Mouse (Mus musculus) megakaryocyte progenitor cell, adult 5-6 weeks (primary cell): Measurements from ENCODE around the gene Gal. TPM values are rescaled to one million over a fixed set of nuclear protein-coding genes. Genes with fewer than 3 reads are reported as not detected.
A peak's percentile ranks its signal among the peaks of the same experiment; 100 is the strongest.

Experiments
- ATAC-seq: replicated peaks from 2 replicates; pipeline ENCODE4 v1.8.0; 2016; ENCODE audit warnings: mild to moderate bottlenecking, moderate TSS enrichment, inconsistent platforms; ENCODE audit not compliant: poor library complexity
- total RNA-seq, 2 experiments: library from RNA; stranded (forward) in 1 of 2; stranded (reverse) in 1 of 2; fragments of 157-497, 149-512 nt in 1 of 2; fragments of 200-1000 nt in 1 of 2; gene quantifications; 2 replicates each; pipeline versions ENCODE4 v1.2.3 to v1.2.4; 2015 to 2017

Gal gene
- total RNA-seq (2015) (0.22 TPM in 1 of 2 replicates, not detected in the other), total RNA-seq (2017) (not detected in 2 replicates)

DNA sequence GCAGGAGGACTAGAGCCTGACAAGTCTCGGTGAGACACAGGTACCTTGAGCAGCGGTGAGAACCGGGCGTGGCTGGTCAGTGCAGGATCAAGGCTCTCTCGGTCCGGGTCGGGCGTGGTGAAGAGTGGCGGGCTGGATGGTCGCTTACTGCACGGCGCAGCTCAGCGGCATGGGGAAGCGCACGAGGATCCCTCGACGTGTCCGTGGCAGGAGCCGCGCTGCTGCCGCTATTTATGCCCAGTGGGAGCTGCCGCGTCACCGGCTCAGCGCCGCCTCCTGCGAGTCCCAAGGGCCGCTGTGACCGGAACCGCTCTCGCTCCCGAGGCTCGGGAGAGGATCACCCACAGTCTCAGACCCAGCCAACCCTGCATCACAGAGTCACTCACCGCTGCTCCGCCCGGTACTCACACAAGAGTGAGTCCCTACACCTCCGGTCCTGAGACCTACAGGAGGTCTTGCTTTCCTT lies at the start of gene Gal:
Gal (minus strand) TSS at position 277 of the 466 bp plus-strand sequence.
- ATAC-seq = peak; percentile 77

DNA sequence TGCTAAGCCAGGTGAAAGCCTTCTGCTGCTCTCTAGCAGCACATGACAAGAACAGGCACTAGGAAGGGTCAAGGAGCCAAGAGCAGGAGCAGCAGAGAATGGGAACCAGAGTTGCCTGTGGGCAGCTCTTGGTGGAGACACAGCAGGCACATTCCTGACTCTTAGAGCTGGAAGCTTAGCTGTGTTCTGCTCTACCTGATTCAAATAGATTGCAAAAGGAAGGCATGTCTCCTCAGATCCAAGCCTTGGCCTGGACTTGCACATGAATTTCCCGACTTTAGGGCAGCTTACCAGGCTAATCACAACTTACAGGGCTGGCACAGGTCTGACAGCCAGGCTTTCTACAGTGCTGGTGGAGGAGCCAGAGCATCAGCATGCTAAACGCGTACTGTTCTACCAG lies 45.6 kb upstream of the Gal start:
- no peak for ATAC-seq

DNA sequence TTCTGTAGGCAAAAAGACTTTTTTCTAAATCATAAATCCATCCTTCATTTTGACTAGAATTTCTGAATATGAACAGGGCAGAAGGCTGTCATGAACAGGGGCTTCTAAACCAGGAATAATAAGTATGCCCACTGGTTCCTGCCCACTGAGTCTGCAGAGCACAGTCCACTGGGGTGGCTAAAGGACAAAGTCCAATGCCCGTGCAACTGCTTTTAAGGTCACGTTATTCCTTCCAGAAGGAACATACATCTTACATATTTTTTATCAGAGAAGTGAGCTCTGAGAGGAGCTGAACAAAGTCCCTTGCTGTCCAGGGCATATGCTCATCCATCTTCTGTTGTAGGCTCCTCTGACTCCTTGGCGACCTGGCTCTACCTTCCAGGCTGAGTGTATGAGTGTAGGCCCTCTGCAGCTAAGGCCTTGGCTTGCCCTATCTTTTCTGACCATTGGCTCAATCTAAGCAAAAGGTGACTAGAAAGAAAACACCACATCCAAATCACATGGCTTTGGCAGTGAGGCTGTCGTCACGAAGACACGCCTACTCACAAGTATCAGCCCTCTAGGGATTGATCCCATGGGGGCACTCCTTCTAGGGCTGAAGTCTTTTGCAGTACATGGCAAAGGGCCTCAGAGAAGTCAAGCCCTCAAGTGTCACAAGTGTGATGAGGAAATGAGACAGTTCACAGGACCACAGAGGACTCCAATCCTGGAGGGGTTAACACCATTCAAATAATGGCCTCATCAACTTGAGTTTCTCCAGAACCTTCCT lies 44.2 kb upstream of the Gal start:
- ATAC-seq = no peak

DNA sequence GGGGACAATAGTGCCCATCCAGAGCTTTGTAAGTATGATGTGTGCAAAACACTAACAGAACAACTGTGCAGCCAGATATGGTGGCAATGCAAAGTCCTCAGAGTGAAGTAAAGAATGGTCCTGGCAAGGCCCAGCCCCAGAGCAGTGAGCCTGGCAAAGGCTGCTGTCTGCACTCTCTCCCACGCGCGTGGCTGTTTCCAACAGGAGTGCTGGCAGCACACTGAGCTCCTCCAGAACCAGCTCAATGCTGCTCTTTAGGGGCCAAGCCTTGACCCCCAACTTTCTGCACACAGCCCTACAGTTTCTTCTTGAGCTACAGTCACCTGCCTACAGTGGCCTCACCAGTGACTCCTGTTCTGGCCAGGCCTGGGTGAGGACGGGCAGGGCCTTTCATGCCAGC lies 43.4 kb upstream of the Gal start:
- ATAC-seq = no peak

GRCm38 (mm10) chr19:3451649-3452048 lies 37.3 kb upstream of the Gal start:
- peak; percentile 47 for ATAC-seq

DNA sequence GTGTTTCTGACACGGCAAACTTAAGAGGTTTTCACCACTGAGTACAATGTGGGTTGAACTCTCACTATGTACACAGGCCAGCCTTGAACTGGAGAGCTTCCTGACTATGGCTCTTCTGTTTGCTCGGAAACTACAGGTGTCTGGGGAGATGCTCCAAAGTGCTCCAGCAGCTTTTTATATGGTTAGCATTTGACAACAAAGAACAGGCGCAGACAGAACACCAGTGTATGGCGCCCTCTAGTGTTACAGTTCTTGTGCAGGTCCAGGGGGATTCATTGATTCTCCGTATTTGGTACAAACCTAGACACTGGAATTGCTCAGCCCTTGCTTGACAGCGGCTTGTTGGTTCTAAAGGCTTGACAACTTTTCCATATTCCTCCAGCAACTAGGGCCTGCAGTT lies 36.8 kb upstream of the Gal start:
- ATAC-seq = peak; percentile 79

DNA sequence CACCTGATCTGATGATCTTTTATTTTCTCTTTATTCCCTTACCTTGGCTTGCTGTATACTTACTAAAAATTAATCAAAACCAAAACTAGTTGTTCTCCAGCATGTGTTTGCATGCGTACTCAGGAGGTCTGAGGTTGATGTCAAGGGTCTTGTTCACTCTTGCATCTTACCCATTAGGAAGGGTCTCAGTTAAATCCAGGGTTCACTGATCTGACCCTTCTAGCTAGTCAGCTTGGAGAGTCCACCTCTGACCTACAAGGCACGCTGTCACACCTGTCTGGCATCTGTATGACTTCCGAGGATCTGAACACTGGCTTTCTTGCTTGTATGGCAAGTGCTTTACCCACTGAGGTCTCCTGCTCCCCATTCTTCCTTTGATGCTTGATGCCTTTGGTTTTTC lies 36.4 kb upstream of the Gal start:
- ATAC-seq = no peak

DNA sequence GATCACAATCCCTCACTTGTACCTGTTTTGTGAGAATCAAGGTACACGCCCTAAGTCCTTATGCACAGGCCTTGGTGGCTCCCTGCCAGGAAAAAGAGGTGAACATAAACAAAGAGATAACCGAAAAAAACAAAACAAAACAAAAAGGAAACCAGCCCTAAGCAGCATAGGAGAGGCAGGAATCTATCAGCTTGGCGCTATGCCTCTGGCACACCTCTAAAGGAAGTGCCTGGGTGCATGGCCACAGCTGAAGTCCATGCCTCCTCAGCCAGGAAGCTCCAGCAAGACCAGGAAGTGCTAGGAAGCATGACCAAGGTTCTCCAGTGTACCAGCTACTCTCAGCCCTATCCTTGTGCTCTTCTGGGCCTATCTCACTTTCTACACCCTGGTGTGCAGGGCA lies 34.9 kb upstream of the Gal start:
- no peak for ATAC-seq

- ATAC-seq = no peak
These were observed 33.0 kb upstream of the Gal start for GRCm38 (mm10) chr19:3447348-3447747.

- no peak; the same call in 1 of the 2 replicates for ATAC-seq
These were observed 26.7 kb upstream of the Gal start for GRCm38 (mm10) chr19:3441092-3441491.

- no peak for ATAC-seq
These were observed 26.3 kb upstream of the Gal start for GRCm38 (mm10) chr19:3440667-3441066.

DNA sequence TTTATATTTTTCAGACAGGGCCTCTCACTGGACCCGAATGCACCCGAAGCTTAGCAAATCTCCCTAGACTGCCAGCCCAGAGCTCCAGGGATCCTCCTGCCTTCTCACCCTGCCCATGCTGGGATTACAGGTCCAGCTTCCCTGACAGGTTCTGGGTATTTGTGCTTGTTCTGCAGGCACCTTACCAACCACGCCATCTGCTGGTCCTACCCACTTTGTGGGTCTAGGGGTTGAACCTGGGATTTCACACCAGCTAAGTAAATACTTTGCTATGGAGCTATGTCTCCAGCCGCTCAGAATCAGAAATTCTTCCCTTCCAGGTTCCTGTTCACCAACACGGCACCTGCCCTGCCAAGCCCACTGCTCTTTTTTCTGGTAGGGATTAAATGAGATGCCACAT lies 23.6 kb upstream of the Gal start:
- ATAC-seq = no peak

DNA sequence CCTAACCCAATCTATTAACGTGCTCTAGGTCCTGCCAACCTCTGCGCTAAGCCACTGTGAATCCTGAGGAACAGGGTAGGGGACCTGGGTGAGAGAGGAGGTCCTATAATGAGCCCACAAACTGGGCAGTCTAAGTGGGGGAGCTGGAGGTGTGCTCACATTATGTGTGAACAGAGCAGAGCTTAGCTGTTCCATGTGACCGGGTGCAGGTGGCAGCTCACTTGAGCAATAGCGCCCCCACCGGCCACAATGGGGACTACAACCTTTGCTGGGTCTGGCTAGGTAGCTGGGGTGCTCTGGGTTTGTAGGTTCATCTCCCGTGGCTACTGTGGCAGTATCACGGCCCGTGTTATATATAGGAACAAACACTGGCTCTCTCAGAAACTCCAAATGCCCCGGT lies 22.5 kb upstream of the Gal start:
- ATAC-seq = peak; percentile 83

GRCm38 (mm10) chr19:3435824-3436223 lies 21.5 kb upstream of the Gal start:
- no peak for ATAC-seq

- no peak for ATAC-seq
These were observed 20.3 kb upstream of the Gal start for GRCm38 (mm10) chr19:3434641-3435040.

GRCm38 (mm10) chr19:3434124-3434523 lies 19.8 kb upstream of the Gal start:
- ATAC-seq = peak; percentile 18; the same call in 1 of the 2 replicates

DNA sequence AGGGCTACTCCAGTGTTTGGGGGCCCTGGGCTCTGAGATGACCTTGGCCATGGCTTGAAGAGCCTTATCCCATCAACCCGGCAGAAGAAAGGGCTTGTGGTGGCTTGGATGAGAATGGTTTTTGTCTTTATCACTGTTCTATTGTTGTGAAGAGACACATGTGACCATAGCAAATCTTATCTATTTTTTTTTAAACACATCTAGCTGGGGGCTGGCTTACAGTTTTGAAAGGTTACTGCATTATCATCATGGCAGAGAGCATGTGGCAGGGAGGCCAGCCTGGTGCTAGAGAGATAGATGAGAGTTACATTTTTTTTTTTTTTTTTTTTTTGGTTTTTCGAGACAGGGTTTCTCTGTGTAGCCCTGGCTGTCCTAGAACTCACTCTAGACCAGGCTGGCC lies 17.6 kb upstream of the Gal start:
- 0 out of 2 replicates have a peak, but pooled peaks have one; percentile 24 for ATAC-seq

GRCm38 (mm10) chr19:3431066-3431465 lies 16.7 kb upstream of the Gal start:
- no peak for ATAC-seq

- ATAC-seq = no peak
These were observed 14.9 kb upstream of the Gal start for GRCm38 (mm10) chr19:3429156-3429816.

DNA sequence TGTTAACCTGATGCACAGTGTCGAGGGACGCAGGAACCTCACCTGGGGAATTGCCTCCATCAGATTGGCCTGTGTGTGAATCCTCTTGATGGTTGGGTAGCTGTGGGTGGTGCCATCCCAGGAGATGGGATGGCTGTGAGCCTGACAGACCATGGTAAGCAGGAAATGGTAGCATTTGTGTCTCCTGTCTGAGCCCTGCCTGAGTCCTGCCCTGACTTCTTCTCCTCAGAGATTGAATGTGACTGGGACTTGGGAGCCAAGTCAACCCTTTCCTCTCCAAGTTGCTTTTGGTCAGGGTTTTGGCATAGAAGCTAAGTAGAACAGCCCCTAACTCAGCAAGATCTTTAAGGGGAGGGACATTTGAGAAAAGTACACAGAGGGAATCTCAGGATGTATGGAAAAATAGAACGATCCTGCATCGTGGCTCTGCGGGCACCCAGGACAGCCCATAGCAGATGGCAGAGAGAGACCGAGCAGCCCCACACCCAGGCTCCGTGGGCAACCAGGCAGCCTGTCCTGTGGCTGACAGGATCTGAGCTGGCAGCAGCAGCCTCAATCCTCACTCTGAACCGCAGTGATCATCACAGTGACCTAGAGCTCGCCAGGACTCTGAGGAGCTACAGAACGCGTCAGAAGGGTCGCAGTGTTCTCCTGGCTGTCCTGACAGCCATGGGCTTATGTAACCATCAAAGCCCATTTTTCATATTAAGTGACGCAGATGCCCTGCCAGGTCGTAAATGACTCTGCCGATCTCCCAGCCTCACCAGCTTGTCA lies 13.9 kb upstream of the Gal start:
- ATAC-seq = no peak

DNA sequence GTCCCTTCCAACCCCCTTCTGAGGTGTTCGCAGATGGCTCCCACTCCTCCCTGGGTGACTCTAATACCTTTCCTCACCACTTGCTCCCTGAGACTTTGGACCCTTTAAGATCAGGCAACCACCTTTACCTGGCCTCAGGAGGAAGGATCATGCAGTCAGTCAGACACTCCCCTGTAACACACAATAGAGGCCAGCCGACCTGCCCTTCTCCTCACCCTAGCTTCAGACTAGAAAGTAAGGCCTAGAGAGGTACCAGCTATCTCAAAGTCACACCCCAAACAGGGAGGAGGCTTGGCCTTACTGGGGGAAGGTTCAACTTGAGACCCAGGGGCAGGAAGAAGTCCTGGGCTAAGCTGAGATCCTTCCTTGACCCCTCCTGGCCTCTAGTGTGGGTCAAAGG lies 9.9 kb upstream of the Gal start:
- no peak for ATAC-seq

GRCm38 (mm10) chr19:3422981-3423380 lies 8.6 kb upstream of the Gal start:
- ATAC-seq = peak; percentile 97
